Mouse (Mus musculus): Measurements from ENCODE around the gene Adgrb2.

Gene Adgrb2

DNA sequence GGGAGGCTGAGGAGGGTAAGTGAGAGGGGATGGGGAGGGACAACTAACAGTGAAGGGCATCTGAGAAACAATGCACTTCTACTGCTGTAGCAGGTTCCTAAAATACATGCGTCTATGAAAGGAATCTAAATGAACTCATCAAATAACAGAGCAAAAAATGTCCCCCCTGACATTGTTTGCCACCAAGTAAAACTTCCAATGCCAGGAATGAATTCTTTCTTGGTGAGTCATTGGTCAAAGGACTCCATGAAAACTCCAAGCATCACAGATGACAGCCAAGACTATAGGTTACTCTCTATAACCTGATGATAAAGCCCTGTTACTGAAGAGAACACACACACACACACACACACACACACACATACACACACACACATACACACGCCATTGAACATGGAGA is 46.5 kb downstream of the Adgrb2 start:
- no peak for DNase-seq (ENCODE audit: low spot score in 2 of 2)

DNA sequence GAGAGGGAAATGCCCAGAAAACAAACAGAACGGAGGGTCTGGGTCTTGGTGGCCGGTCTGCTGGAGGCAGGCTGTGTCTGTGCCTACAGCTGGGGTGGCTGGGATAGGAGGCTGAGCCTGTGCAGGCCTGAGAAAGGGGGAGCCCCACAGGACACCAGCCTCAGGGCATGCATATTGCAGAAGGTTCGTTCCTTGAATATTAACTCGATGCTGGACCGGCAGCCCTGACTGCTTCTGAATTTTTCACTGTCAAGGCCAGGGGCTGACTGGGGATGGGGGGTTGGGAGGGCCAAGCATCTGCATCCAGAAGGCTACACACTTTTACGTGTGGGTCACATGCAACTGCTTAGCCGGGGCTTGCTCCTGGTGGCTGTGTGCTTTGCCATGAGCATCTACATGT is 48.8 kb downstream of the Adgrb2 start:
- no peak for DNase-seq (ENCODE audit: low spot score in 2 of 2)

DNA sequence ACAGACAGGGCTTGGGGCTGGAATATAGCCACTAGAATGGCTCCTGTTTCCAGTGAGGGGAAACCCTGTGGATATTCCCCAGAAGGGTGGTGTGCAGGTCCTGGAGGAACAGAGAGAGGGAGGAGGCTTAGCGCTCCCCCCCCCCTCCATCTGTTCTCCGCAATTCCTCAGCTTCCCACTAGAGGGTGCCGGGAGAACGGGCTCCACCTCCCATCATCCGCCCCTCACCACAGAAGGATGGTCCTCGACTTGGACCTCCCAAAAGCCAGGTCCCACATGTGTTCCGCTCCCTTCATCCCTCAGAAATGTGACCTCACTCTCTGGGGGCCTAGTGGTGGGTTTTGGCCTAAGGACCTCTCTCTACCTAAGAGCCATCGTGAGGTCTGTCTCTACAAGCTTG is 51.4 kb downstream of the Adgrb2 start:
- DNase-seq (ENCODE audit: low spot score in 2 of 2) = peak in 1 of 2 experiments; percentile 21

DNA sequence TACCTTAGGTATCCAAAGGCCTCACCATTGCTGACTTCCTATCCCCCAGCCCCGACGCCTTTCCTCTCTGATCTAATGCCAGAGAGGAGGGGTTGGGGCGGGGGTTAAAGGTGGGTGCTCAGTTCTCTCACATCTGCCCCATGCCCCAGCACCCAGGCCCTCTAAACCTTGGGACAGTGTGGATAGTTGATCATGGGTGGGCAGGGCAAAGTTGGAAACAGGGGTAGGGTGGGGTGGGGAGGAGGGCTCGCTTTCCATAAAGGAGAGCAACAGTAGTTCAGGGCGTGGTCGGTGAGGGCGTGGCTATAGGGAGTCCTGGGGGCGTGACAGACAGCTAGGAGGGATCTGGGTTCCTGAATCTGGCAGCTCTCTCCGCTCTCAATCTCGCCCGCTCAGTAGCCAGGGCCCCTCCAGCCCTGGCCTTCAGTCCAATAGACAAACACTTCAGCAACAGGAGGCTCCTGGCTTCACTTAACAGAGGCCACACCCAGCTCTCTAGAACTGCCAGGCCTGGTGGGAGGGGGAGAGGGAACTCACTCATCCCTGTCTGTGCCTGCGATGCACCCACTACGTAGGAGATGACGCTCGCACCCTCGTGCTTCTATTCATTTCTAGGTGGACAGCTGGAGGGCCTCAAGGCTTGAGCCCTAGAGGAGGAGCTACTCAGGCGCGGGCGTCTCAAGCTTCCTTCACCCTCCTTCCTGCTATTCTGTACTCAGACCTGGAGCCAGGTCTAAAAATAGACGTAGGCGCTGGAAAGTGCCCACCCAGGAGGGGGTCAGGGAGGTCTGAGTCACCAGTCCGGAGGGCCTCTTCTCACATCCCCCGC is 52.1 kb downstream of the Adgrb2 start:
- peak; percentile 38 to 79 for DNase-seq (ENCODE audit: low spot score in 2 of 2)

DNA sequence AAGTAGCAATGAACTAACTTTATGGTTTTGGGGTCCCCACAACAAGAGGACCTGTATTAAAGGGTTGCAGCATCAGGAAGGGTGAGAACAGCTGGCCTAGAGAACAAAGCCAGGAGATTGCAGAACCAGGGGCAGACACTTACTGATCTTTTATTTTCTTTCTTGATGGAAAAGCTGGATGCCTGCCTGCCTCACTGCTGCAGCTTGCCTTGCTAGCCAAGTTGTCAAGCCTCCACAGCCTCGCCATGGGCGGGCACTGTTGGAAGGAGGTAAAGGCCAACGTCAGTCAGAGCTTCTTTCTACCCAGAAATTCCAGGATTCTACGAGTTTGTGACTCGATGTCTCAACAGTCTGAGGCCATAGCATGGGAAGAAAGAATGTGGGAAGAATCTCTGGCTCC is 54.7 kb downstream of the Adgrb2 start:
- no peak for DNase-seq (ENCODE audit: low spot score in 2 of 2)

DNA sequence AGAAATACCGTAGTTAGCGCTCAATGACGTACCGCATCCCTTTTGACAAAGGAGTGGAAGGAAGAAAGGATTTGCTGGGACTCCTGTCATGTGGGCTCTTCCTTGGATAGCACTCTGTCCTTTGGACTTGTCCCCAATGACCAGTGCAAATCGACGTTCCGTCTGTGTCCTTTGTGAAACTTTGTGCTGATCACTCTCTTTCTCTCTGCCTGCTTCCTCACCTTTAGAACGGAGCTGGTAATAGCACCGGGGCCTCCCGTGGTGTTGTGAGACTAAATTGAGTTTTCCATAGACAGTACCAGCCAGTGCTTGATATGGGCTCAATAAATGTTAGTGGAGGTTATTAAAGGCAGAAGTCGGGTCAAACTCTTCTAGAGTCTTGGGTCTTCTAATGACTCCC is 56.4 kb downstream of the Adgrb2 start:
- DNase-seq (ENCODE audit: low spot score in 2 of 2) = no peak

DNA sequence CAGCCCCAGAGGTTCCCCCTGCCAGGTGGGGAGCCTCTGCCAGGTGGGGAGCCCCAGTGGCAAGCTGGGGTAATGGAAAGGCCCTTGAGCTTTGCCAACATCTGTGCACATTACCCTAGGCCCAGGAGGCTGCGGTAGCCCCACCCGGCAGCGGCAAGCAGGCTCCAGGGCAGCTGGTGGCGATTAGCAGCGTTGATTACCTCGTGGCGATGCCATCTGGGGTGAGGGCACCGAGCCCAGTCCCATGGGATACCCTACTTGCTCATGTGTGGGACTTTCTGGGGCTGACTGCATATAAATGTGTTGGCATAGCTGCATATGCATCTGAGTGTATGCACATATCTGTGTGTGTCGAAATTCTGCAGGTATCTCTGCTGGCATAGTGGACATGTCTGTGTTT is 59.5 kb downstream of the Adgrb2 start:
- DNase-seq (ENCODE audit: low spot score in 2 of 2) = no peak

DNA sequence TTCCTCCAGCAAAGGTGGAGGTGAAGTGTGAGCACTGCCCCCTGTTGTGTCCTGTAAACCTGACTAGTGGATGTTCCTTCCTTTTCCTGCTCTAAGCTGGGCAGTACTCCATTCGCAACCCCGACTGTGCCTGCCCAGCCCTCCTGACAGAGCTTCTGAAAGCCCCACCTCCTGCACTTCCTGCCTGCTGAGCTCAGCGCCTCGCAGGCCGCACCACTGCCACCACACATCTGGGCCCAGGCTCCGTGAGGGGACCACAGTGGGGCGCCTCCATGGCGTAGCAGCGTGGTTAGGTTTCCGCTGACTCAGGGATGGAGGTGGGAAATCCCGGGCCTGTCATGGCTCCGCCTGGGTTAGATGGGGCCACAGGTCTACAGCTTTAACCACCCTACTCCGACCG is 60.9 kb downstream of the Adgrb2 start:
- peak in 1 of 2 experiments; percentile 24 for DNase-seq (ENCODE audit: low spot score in 2 of 2)

DNA sequence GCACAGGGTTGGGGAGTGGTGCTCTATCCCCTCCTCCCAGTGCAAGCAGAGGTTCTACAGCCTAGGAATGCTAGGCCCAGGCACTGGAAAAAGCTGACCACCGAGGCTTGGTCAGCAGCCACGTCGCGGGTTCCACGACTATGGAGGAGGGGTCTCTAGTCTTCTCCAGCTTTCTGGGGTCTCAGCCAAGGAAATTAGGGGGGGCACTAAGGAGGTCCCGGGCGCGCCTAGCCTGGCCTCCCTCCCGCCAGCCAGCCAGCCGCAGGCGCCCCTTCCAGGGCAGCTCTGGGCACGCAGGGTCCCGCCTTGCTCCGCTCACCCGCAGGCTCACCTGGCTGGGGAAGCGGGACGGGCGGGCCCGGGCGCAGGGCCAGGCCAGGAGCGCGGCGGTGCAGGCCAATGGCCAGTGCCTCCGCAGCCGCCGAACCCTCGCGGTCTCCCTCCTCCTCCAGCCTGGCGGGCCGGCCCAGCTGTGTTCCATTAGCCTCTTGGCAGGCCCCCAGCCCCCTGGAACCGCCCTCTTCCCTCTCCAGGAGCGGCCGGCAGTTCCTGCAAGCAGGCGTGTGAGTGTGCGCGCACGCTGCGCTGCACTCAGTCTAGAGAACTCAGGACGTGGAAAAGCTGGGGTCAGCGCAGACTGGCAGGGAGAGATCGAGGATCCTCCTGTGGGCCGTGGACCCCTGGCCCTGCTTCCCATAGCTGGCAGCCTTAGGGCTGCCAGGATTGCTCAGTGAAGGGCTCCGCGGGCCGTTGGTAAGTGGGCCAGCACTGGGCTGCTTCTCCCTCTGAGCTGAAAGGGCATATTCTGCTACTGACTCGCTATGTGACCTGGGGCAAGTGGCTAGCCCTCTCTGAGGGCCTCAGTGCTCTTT is 62.9 kb downstream of the Adgrb2 start, which contains the start of gene Col16a1:
TSS of gene Col16a1 (plus strand) at position 510 of the 872 bp plus-strand sequence.
- peak; percentile 62 to 87 for DNase-seq (ENCODE audit: low spot score in 2 of 2)

DNA sequence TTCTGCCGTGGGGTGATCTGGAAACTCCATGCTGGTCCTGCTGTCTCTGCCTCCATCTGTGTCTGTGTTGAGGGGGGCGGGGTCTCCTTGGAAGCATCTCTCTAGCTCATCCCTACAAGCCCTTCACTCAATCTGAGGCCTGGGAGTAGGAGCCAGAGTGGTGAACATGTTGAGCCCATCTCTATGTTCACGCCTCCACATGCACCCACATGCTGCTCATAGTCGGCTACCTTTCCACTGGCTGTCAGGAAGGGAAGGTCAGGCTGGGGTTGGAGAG is 63.5 kb downstream of the Adgrb2 start:
- no peak for DNase-seq (ENCODE audit: low spot score in 2 of 2)

DNA sequence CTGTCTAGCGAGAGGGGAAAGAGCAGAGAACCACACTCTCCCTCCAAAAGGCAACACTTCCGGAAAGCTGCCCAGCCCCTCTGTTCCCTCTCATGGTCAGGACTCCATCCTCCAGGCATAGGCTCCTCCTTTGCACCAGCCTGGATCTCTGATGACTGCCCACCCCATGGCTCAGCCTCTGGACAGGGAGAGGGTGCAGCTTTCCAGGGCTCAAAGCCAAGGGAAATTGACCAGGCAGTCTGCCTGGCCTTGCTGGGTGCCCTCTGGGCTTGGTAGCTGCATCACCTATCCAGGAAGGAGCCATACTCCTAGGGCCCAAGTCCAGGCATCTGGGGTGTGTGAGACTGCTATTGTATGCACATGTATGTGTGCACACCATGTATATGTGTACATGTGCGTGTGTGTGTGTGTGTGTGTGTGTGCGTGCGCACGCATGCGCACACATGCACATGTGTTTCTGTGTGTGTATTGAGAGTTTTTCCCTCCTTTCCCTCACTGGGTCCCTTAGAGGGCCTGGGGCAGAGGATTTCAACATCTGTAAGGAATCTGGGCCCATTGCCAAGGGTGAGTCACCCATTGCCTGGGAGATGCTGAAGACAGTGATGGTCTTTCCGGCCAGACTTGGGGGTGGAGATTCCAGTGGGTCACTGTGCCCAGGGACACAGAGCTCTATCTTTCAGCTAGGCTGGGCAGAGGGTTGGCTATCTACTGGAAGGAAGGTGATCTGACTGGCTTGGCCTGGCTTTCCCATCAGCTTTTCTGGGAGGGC is 65.6 kb downstream of the Adgrb2 start:
- peak; percentile 36 to 76 for DNase-seq (ENCODE audit: low spot score in 2 of 2)

DNA sequence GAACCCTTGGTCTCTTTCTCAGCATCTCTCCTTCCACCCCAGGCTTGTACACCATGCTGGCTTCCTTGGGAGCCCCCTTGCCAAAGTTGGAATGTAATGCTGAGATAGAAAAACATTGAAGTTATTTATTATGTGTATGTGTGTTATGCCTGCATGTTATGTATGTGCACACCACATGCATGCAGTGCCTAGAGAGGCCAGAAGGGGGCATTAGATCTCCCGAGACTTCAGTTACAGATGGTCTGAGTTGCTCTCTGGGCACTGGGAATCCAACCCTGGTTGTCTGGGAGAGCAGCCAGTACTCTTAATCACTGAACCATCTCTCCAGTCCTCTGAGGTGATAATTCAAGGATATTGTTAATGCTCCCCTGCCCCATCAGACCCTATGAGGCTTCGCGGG is 67.6 kb downstream of the Adgrb2 start:
- no peak for DNase-seq (ENCODE audit: low spot score in 2 of 2)

DNA sequence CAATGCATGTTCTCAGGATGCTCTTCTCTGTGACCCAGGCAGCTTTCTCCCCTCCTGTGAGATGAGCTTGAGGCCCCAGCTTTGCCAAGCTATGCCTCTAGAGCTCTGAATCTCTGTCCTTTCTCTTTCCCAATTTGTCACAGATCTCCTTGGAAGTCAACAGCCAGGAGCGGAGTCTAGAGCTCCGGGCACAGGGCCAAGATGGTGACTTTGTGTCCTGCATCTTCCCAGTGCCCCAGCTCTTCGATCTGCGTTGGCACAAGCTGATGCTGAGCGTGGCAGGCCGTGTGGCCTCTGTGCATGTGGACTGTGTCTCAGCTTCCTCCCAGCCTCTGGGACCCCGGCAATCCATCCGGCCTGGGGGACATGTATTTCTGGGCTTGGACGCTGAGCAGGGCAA is 68.4 kb downstream of the Adgrb2 start:
- no peak for DNase-seq (ENCODE audit: low spot score in 2 of 2)

DNA sequence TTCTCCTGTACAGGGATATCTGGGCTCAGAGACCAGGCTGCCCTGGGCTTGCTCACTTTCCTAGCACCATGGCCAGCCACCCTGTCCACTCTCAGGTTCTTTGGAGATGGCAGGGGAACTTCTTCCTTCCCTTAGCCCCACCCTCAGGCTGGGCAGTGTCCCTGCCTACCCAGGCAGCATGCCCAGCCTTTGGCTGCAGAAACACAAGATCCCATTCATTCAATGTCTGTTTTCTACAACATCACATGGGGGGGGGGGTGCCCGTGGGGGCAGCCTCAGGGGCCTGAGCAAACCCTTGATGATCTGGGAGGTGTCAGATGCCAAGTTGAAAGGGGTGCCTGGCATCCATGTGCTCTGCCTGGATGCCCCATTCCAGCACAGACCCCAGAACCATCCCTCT is 70.1 kb downstream of the Adgrb2 start:
- no peak for DNase-seq (ENCODE audit: low spot score in 2 of 2)

DNA sequence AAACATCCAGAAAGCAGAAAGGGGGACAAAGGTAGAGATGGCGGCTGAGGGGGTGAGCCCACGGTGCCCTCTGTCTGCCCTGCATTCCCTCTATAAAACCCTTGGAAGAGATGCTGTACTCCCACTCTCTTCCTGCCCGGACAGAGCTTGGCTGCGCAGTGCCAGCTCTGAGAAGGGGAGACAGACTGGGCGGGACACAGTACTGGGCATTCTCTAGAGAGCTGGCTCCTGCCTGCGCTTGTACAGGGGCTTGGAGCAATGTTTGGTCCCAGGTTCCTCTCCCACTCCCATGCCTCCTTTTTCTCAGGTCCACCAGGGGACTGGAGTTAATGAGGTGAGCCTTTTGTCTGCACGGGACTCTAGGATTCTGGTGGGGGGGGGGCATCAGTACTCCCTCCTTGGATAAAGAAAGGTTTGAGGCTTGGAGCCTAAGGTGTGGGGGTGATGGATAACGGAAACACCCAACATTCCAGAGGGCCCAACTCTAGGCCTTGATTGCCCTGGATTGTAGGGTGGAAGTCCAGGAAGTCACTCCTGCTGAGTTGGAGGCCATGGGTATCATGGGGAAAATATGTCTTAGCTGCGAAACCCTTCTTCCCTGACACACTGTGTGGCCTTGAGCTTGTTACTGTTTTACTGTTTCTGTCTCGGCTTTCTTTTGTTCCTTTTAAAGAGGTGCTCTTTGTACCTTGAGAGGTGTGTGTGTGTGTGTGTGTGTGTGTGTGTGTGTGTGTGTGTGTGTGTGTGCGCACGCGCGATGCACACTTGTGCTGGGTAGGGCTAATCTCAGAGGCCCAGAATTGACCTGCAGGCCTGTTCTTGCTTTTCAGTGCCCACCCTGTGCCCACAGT is 70.7 kb downstream of the Adgrb2 start:
- no peak for DNase-seq (ENCODE audit: low spot score in 2 of 2)

DNA sequence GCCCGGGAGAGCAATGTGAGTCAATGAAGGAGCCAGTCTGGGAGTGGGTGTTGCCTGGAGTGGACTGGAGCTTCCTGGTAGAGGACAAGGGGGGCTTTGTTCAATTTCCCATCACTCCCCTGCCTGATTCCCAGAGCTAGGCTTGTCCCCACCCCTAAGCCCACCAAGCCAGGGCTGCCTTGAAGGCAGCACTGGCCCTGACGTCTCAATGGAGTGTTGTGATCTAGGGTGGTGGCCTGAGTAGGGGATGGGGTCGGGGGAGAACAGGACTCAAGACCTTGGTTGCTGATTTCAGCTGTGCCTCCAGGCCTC is 71.3 kb downstream of the Adgrb2 start:
- DNase-seq (ENCODE audit: low spot score in 2 of 2) = no peak

DNA sequence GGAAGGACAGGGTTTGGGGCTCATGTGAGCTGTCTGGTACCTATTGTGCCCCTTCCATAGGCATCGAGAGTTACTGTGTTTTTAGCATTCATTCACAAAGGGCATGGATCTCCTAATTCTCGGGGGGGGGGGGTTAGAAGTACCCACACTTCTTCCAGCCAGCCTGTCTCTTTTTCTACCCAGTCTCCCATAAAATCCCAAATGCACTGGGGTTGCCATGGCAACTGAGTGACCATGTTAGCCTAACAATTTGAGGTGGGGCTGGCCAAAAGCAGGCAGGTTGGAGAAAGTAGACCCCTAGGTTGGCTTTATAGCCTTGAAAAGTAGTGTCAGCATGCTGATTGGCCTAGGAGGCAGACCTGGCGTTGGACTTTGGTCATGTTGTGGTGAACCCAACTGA is 71.8 kb downstream of the Adgrb2 start:
- no peak for DNase-seq (ENCODE audit: low spot score in 2 of 2)

DNA sequence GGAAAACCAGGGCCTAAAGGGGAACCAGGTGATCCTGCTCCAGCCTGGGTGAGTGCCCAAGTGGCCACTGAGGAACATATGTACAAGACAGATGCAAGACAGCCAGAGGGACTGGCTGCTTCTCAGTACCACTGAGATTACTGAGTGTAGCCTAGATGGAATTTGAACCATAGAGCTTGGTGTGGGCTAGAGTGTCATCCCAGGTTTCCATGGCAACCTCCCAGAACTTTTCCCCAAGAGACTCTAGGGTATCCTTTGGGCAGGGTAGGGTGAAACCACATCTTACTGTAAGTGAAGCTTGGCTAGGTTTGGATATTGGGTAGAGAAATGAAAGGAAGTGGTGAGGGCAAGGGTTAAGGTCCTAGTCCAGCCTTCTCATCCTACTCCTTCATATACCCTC is 76.3 kb downstream of the Adgrb2 start:
- DNase-seq (ENCODE audit: low spot score in 2 of 2) = no peak

DNA sequence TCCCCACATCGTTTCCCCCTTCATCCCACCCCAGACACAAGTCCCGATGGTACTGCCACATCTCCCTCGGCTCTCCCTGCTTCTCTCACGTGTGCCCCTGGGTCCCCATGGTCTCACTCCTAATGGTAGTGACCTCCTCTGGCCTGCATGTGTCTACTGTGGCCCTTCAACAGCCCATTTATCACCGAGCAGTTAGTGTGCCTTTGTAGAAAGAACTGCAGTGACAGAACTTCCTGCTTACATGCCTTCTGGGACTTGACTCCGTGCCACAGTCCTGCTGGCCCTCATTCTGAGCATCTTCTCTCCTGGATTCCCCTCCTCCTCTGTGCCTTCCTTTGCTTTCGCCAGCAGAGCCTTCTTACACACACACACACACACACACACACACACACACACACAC is 78.5 kb downstream of the Adgrb2 start:
- no peak for DNase-seq (ENCODE audit: low spot score in 2 of 2)

DNA sequence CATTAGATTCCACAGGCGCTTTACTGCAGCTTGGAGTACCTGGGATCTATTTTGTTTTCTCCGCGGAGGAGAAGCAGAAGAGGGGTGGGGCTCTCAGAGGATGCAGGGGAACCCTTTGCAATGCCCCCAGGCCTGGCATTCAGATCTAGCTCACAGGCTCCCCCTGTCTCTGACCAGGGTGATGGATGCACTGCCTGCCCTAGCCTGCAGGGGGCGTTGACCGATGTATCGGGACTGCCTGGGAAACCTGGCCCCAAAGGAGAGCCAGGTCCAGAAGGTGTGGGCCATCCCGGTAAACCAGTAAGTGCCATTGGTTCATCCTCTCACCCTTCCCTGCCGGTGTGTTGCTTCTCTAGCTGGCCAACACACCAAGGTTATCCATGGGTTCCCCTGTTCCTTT is 82.1 kb downstream of the Adgrb2 start:
- no peak for DNase-seq (ENCODE audit: low spot score in 2 of 2)

DNA sequence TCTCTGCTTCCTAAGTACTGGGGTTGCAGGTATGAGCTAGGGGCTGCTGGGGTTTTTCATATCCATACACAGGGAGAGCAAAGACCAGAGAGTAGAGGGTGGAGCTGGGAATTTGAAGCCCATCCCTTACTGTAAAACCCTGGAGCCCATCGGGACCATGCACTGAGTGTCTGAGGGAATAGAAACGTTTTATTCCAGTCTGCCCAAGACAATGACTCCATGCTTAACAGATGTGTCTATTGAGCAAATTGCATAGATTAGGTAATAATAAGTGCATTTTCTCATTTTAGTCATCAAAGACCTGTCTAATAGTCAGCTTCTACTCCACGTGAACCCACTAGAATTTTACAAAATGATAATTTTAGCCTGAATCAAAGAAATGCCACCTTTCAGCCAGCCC is 85.9 kb downstream of the Adgrb2 start:
- DNase-seq (ENCODE audit: low spot score in 2 of 2) = no peak

DNA sequence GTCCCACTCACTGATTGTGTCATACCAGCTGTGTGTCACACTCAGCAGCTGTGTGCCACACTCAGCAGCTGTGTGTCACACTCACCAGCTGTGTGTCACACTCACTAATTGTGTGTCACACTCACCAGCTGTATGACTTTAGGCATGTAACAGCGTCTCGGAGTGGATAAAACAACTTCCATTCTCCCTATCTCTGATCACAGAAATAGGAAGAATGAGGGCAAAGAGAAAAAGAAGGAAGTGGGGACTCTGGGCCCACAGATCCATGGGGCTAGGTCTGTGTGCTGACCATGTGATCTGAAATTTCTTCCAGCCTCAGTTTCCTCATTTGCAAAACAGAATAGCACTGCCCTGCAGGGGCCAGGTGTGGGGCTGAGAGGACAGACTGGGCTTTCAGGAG is 87.1 kb downstream of the Adgrb2 start:
- no peak for DNase-seq (ENCODE audit: low spot score in 2 of 2)

All from urinary bladder, adult 18-20 months (tissue).